Mouse (Mus musculus): ENCODE measurements around the gene Tnik.

DNA sequence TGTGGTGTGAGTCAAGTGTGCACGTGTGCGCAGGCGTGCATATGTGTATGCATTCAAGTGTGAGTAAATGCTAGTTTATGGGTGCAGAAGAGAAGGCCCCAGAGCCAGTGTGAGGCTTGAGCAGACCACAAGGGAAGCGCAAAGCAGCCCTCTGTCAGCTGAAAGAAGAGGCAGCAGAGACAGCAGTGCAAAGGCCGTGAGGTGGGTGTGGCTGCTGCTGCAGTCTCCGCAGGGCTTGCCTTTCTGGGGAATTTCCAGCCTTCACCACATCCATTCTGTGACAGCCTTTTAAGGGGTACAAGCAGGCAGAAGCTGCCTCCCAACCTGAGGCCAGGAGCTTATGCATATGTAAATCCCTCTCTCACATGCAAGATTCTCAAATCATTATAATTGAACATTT, 139.2 kb downstream of the Tnik start:
- no peak for TF ChIP-seq POLR2A (IDR thresholded peaks at IDR 0.05; ENCODE audit: insufficient read depth, low read depth, low read length)
- no peak for TF ChIP-seq CTCF (IDR thresholded peaks at IDR 0.05; ENCODE audit: insufficient read depth, low read depth, low read length)

Data from olfactory bulb, adult 2 months (tissue).